Mouse (Mus musculus): ENCODE measurements around the gene 1700018F24Rik.

DNA sequence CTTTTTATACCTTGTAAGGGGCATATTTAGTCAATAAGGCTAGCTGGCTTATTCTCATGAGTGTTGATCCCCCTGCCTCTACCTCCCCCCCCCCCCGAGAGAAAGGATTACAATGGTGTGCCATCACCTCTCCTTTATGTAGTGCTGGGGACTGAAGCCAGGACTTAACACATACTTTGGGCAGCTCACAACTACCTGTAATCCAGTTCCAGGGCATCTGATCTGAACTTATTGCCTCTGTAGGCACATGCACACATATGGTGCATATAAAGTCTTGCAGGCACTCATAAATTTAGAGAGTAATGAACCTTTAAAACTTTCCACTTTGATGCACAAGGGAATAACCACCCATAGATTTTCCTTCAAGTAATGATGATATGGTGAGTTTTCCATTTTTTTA lies 28.5 kb upstream of the 1700018F24Rik start:
- TF ChIP-seq CTCF (IDR thresholded peaks at IDR 0.05; ENCODE audit: extremely low read depth, insufficient read depth, low read length) (no peak), POLR2A (IDR thresholded peaks at IDR 0.05; ENCODE audit: extremely low read depth, insufficient read depth, low read length) (no peak)
